In genomic region chr2:180042256-180042857, GRCm38 (mm10) we compare ENCODE assay signal across 8 mouse cellular contexts. TPM values are rescaled to one million over a fixed set of nuclear protein-coding genes. Genes with fewer than 3 reads are reported as not detected.
DNase-seq lines count a peak whose midpoint lies in the region; ATAC-seq lines count a peak whose summit lies in the region.

TSS of gene Psma7 (minus strand) at chr2:180042433.
TSS of gene Ss18l1 (plus strand) at chr2:180042509.

- no peaks in the 10 kb centered on the region for H3K27me3 ChIP-seq in hindbrain, embryonic 13.5 days

- under 1% methylated on average over 70 of the region's 78 CpGs for WGBS in hindbrain, embryonic 13.5 days

- DNase-seq in R1 (ENCODE audit: low read depth, low spot score): peak; percentile 90
- peak; percentile 95 for DNase-seq in cerebellum, postnatal 14 days
- DNase-seq in frontal cortex, postnatal 25 days (ENCODE audit: low spot score in 2 of 2): peak; percentile 70 to 80
- DNase-seq in layer of hippocampus, postnatal 36 days: peak; percentile 87 to 89
- DNase-seq in lung, postnatal 36 days: peak; percentile 92
- DNase-seq in retina, embryonic 14.5 days (ENCODE audit: low spot score): peak; percentile 92
- DNase-seq in thymus, postnatal 4 days: peak; percentile 94

- peak within 1 kb of the TSS; percentile 95 for H3K4me3 ChIP-seq in hindbrain, embryonic 13.5 days

- H3K4me1 ChIP-seq in hindbrain, embryonic 13.5 days (replicated peaks): peaks cover 52% of the 10 kb centered on the region

- H3K27ac ChIP-seq in hindbrain, embryonic 13.5 days: peak within 1 kb of the TSS; percentile 99

- peak; percentile 97 for ATAC-seq in hindbrain, embryonic 13.5 days (ENCODE audit: low FRiP score)

- peak within 1 kb of the TSS; percentile 81 for H3K4me2 ChIP-seq in hindbrain, embryonic 13.5 days

- no peaks in the 10 kb centered on the region for H3K9me3 ChIP-seq in hindbrain, embryonic 13.5 days

- H3K36me3 ChIP-seq in hindbrain, embryonic 13.5 days: peaks cover 35% of the 10 kb centered on the region

- H3K9ac ChIP-seq in hindbrain, embryonic 13.5 days: peak within 1 kb of the TSS; percentile 98

RNA-seq across cellular contexts. Expression of gene Psma7, which starts in this region (rescaled TPM):
- polyA plus RNA-seq in hindbrain, embryonic 13.5 days (2015; fragmentation: Nextera tagmentation; extraction: Ambion mirVana): 665 and 670 TPM in 2 replicates
- 100 to 1,000 TPM; 164 to 173 TPM for total RNA-seq in layer of hippocampus, postnatal 36 days (2021)

RNA-seq across cellular contexts. Expression of gene Ss18l1, which starts in this region (rescaled TPM):
- 52.7 TPM in 2 replicates for polyA plus RNA-seq in hindbrain, embryonic 13.5 days (2015; fragmentation: Nextera tagmentation; extraction: Ambion mirVana)
- total RNA-seq in layer of hippocampus, postnatal 36 days (2021): 10 to 100 TPM; 42.2 to 43.7 TPM

Comparison
In these comparisons a context has a peak if more than half of its experiments do, and no peak if none do; other contexts are left out.
1. Peak in every context shown above with its lines: DNase-seq, ATAC-seq, H3K4me3 ChIP-seq and H3K27ac ChIP-seq.